8 mouse cellular contexts compared by ENCODE assay signal in genomic region chr17:37002364-37003330, GRCm38 (mm10). TPM values are rescaled to one million over a fixed set of nuclear protein-coding genes. Genes with fewer than 3 reads are reported as not detected.
A peak's percentile ranks its signal among the peaks of the same experiment; 100 is the strongest.
DNase-seq lines count a peak whose midpoint lies in the region; ATAC-seq and TF ChIP-seq lines count a peak whose summit lies in the region.

No protein-coding gene starts in this region.

- peaks cover 17% of the 10 kb centered on the region for H3K4me1 ChIP-seq in forebrain, embryonic 16.5 days (replicated peaks; ENCODE audit: control insufficient read depth, insufficient read depth, low read length)
- peaks cover 19% of the 10 kb centered on the region for H3K4me1 ChIP-seq in hindbrain, embryonic 14.5 days (replicated peaks; ENCODE audit: control insufficient read depth, insufficient read depth, low read length)
- peaks cover 9% of the 10 kb centered on the region for H3K4me1 ChIP-seq in limb, embryonic 14.5 days (ENCODE audit: control insufficient read depth, insufficient read depth, low read length)
- H3K4me1 ChIP-seq in midbrain, embryonic 14.5 days (ENCODE audit: control insufficient read depth, insufficient read depth, low read length), result peaks cover 8% of the 10 kb centered on the region; the same call in 1 of the 2 replicates

- peak overlapping the region; percentile 87 for H3K9ac ChIP-seq in forebrain, embryonic 16.5 days (replicated peaks; ENCODE audit: low read depth, low read length)
- H3K9ac ChIP-seq in hindbrain, embryonic 14.5 days, result peak overlapping the region; percentile 100
- H3K9ac ChIP-seq in limb, embryonic 14.5 days (ENCODE audit: low read depth, low read length, severe bottlenecking), result peak overlapping the region; percentile 96
- peak overlapping the region; percentile 98 for H3K9ac ChIP-seq in midbrain, embryonic 14.5 days (replicated peaks; ENCODE audit: low read length)

- TF ChIP-seq POLR2A in limb, embryonic 14.5 days (IDR thresholded peaks at IDR 0.05; ENCODE audit: borderline replicate concordance, extremely low read depth, insufficient read depth, insufficient read length), result peak; percentile 53; the same call in 1 of the 2 replicates

- WGBS in forebrain, embryonic 16.5 days, result under 1% methylated on average over 49 of the region's 49 CpGs
- under 1% methylated on average over 49 of the region's 49 CpGs for WGBS in hindbrain, embryonic 14.5 days
- WGBS in limb, embryonic 14.5 days, result under 1% methylated on average over 47 of the region's 49 CpGs
- under 1% methylated on average over 49 of the region's 49 CpGs for WGBS in midbrain, embryonic 14.5 days

- peak overlapping the region; percentile 56 for H3K4me3 ChIP-seq in forebrain, embryonic 16.5 days (replicated peaks; ENCODE audit: low read length)
- H3K4me3 ChIP-seq in hindbrain, embryonic 14.5 days (replicated peaks; ENCODE audit: low read length), result peak overlapping the region; percentile 81
- peak overlapping the region; percentile 79 for H3K4me3 ChIP-seq in limb, embryonic 14.5 days (replicated peaks; ENCODE audit: low read length)
- H3K4me3 ChIP-seq in midbrain, embryonic 14.5 days (replicated peaks; ENCODE audit: low read depth, low read length), result peak overlapping the region; percentile 78

- ATAC-seq in forebrain, embryonic 16.5 days, result peak; percentile 87
- ATAC-seq in hindbrain, embryonic 14.5 days (ENCODE audit: low FRiP score), result peak; percentile 91
- ATAC-seq in limb, embryonic 14.5 days (ENCODE audit: low FRiP score, low read depth), result peak; percentile 90
- peak; percentile 86 for ATAC-seq in midbrain, embryonic 14.5 days (ENCODE audit: low FRiP score, low TSS enrichment)

- H3K27me3 ChIP-seq in forebrain, embryonic 16.5 days (replicated peaks; ENCODE audit: control insufficient read depth, insufficient read depth, low read length), result no peaks in the 10 kb centered on the region
- no peaks in the 10 kb centered on the region for H3K27me3 ChIP-seq in hindbrain, embryonic 14.5 days (ENCODE audit: control insufficient read depth, insufficient read depth, low read length)
- no peaks in the 10 kb centered on the region for H3K27me3 ChIP-seq in limb, embryonic 14.5 days (ENCODE audit: control insufficient read depth, insufficient read depth, low read length)
- H3K27me3 ChIP-seq in midbrain, embryonic 14.5 days (ENCODE audit: control insufficient read depth, insufficient read depth, low read length), result no peaks in the 10 kb centered on the region

- peak; percentile 52 to 55 for DNase-seq in layer of hippocampus, postnatal 14 days (ENCODE audit: low spot score in 2 of 2)
- no peak for DNase-seq in layer of hippocampus, adult 8-10 months (ENCODE audit: low spot score in 2 of 2)
- peak; percentile 28 to 35 for DNase-seq in cerebellum, adult 18-20 months
- peak; percentile 82 for DNase-seq in hindbrain, embryonic 14.5 days (ENCODE audit: low spot score)
- DNase-seq in limb, embryonic 14.5 days (ENCODE audit: low spot score), result peak; percentile 91
- peak; percentile 90 for DNase-seq in midbrain, embryonic 14.5 days
- DNase-seq in urinary bladder, postnatal 14 days (ENCODE audit: low spot score), result peak; percentile 74

- no peaks in the 10 kb centered on the region for H3K9me3 ChIP-seq in forebrain, embryonic 16.5 days (ENCODE audit: control insufficient read depth, low read length)
- H3K9me3 ChIP-seq in hindbrain, embryonic 14.5 days (ENCODE audit: control insufficient read depth, low read length), result no peaks in the 10 kb centered on the region
- no peaks in the 10 kb centered on the region for H3K9me3 ChIP-seq in limb, embryonic 14.5 days (ENCODE audit: control insufficient read depth, low read length)
- H3K9me3 ChIP-seq in midbrain, embryonic 14.5 days (ENCODE audit: control insufficient read depth, low read length), result no peaks in the 10 kb centered on the region

- peak overlapping the region; percentile 95 for H3K27ac ChIP-seq in forebrain, embryonic 16.5 days (ENCODE audit: low read length)
- peak overlapping the region; percentile 95 for H3K27ac ChIP-seq in hindbrain, embryonic 14.5 days
- H3K27ac ChIP-seq in limb, embryonic 14.5 days (replicated peaks; ENCODE audit: low read depth, low read length), result peak overlapping the region; percentile 94
- H3K27ac ChIP-seq in midbrain, embryonic 14.5 days (replicated peaks; ENCODE audit: low read depth, low read length), result peak overlapping the region; percentile 95

- peak overlapping the region; percentile 54 for H3K4me2 ChIP-seq in forebrain, embryonic 16.5 days (ENCODE audit: low read length)
- H3K4me2 ChIP-seq in hindbrain, embryonic 14.5 days (replicated peaks), result peak overlapping the region; percentile 62
- peak overlapping the region; percentile 72 for H3K4me2 ChIP-seq in limb, embryonic 14.5 days (replicated peaks; ENCODE audit: low read depth, low read length, severe bottlenecking)
- H3K4me2 ChIP-seq in midbrain, embryonic 14.5 days (ENCODE audit: low read length), result peak overlapping the region; percentile 57

- H3K36me3 ChIP-seq in forebrain, embryonic 16.5 days (ENCODE audit: control insufficient read depth, insufficient read depth), result peaks cover 16% of the 10 kb centered on the region; the same call in 1 of the 2 replicates
- H3K36me3 ChIP-seq in hindbrain, embryonic 14.5 days (replicated peaks; ENCODE audit: control insufficient read depth, insufficient read depth), result peaks cover 32% of the 10 kb centered on the region
- H3K36me3 ChIP-seq in limb, embryonic 14.5 days (ENCODE audit: control insufficient read depth, insufficient read depth, low read length), result peaks cover 24% of the 10 kb centered on the region
- H3K36me3 ChIP-seq in midbrain, embryonic 14.5 days (ENCODE audit: control insufficient read depth, insufficient read depth, low read length), result peaks cover 28% of the 10 kb centered on the region

RNA-seq across cellular contexts. Expression of gene Zfp57, which starts 1.7 kb away (rescaled TPM):
- 10 to 100 TPM; 33.4 to 34.3 TPM for total RNA-seq in layer of hippocampus, postnatal 14 days (2021)
- total RNA-seq in layer of hippocampus, adult 8-10 months (2022), result 10 to 100 TPM in 2 of 4 experiments, 1 to 10 TPM in 2; 8.9 to 10.8 (median 9.8) TPM
- 351 and 383 TPM in 2 replicates for polyA plus RNA-seq in forebrain, embryonic 16.5 days (2015; fragmentation: Nextera tagmentation; extraction: Ambion mirVana)
- polyA plus RNA-seq in hindbrain, embryonic 14.5 days (2014; fragmentation: Nextera tagmentation; extraction: Ambion mirVana), result 225 and 236 TPM in 2 replicates
- polyA plus RNA-seq in limb, embryonic 14.5 days (2012; rRNA removed), result 140 and 149 TPM in 2 replicates
- polyA plus RNA-seq in limb, embryonic 14.5 days (2014; fragmentation: Nextera tagmentation; extraction: Ambion mirVana), result 85.9 and 86.1 TPM in 2 replicates
- 283 and 301 TPM in 2 replicates for polyA plus RNA-seq in midbrain, embryonic 14.5 days (2014; fragmentation: Nextera tagmentation; extraction: Ambion mirVana)

RNA-seq across cellular contexts. Expression of gene H2-M5, which starts 13.3 kb away (rescaled TPM):
- 1 to 10 TPM; 2.1 to 3.0 TPM for total RNA-seq in layer of hippocampus, postnatal 14 days (2021)
- total RNA-seq in layer of hippocampus, adult 8-10 months (2022), result 1 to 10 TPM in 2 of 4 experiments, under 1 TPM in 2; 0.49 to 1.6 (median 0.91) TPM
- 1.6 and 2.3 TPM in 2 replicates for polyA plus RNA-seq in forebrain, embryonic 16.5 days (2015; fragmentation: Nextera tagmentation; extraction: Ambion mirVana)
- 0.64 and 1.0 TPM in 2 replicates for polyA plus RNA-seq in hindbrain, embryonic 14.5 days (2014; fragmentation: Nextera tagmentation; extraction: Ambion mirVana)
- 6.3 and 7.4 TPM in 2 replicates for polyA plus RNA-seq in limb, embryonic 14.5 days (2012; rRNA removed)
- polyA plus RNA-seq in limb, embryonic 14.5 days (2014; fragmentation: Nextera tagmentation; extraction: Ambion mirVana), result 0.29 and 0.61 TPM in 2 replicates
- 1.8 and 2.0 TPM in 2 replicates for polyA plus RNA-seq in midbrain, embryonic 14.5 days (2014; fragmentation: Nextera tagmentation; extraction: Ambion mirVana)

RNA-seq across cellular contexts. Expression of gene Mog, which starts 20.6 kb away (rescaled TPM):
- 10 to 100 TPM; 56.9 to 66.4 TPM for total RNA-seq in layer of hippocampus, postnatal 14 days (2021)
- total RNA-seq in layer of hippocampus, adult 8-10 months (2022), result 10 to 100 TPM; 35.6 to 57.5 (median 47.8) TPM
- polyA plus RNA-seq in forebrain, embryonic 16.5 days (2015; fragmentation: Nextera tagmentation; extraction: Ambion mirVana), result 1.9 and 2.9 TPM in 2 replicates
- polyA plus RNA-seq in hindbrain, embryonic 14.5 days (2014; fragmentation: Nextera tagmentation; extraction: Ambion mirVana), result 2.2 and 3.1 TPM in 2 replicates
- not detected in 2 replicates for polyA plus RNA-seq in limb, embryonic 14.5 days (2012; rRNA removed)
- 0.35 TPM in 1 of 2 replicates, not detected in the other for polyA plus RNA-seq in limb, embryonic 14.5 days (2014; fragmentation: Nextera tagmentation; extraction: Ambion mirVana)
- 1.9 and 2.2 TPM in 2 replicates for polyA plus RNA-seq in midbrain, embryonic 14.5 days (2014; fragmentation: Nextera tagmentation; extraction: Ambion mirVana)

RNA-seq across cellular contexts. Expression of gene 2410137M14Rik, which starts 21.6 kb away (rescaled TPM):
- total RNA-seq in layer of hippocampus, postnatal 14 days (2021), result not detected
- total RNA-seq in layer of hippocampus, adult 8-10 months (2022), result under 1 TPM in 1 of 4 experiments, not detected in 3; 0.47 TPM
- polyA plus RNA-seq in forebrain, embryonic 16.5 days (2015; fragmentation: Nextera tagmentation; extraction: Ambion mirVana), result 0.25 TPM in 1 of 2 replicates, not detected in the other
- 0.47 TPM in 1 of 2 replicates, not detected in the other for polyA plus RNA-seq in hindbrain, embryonic 14.5 days (2014; fragmentation: Nextera tagmentation; extraction: Ambion mirVana)
- polyA plus RNA-seq in limb, embryonic 14.5 days (2012; rRNA removed), result 0.53 and 0.58 TPM in 2 replicates
- polyA plus RNA-seq in limb, embryonic 14.5 days (2014; fragmentation: Nextera tagmentation; extraction: Ambion mirVana), result not detected in 2 replicates
- 0.32 and 0.76 TPM in 2 replicates for polyA plus RNA-seq in midbrain, embryonic 14.5 days (2014; fragmentation: Nextera tagmentation; extraction: Ambion mirVana)

RNA-seq across cellular contexts. Expression of gene Gabbr1, which starts 43.1 kb away (rescaled TPM):
- 100 to 1,000 TPM; 609 to 643 TPM for total RNA-seq in layer of hippocampus, postnatal 14 days (2021)
- total RNA-seq in layer of hippocampus, adult 8-10 months (2022), result 100 to 1,000 TPM; 595 to 693 (median 673) TPM
- polyA plus RNA-seq in forebrain, embryonic 16.5 days (2015; fragmentation: Nextera tagmentation; extraction: Ambion mirVana), result 46.0 and 58.6 TPM in 2 replicates
- 114 and 117 TPM in 2 replicates for polyA plus RNA-seq in hindbrain, embryonic 14.5 days (2014; fragmentation: Nextera tagmentation; extraction: Ambion mirVana)
- polyA plus RNA-seq in limb, embryonic 14.5 days (2012; rRNA removed), result 111 and 139 TPM in 2 replicates
- polyA plus RNA-seq in limb, embryonic 14.5 days (2014; fragmentation: Nextera tagmentation; extraction: Ambion mirVana), result 8.4 and 11.1 TPM in 2 replicates
- polyA plus RNA-seq in midbrain, embryonic 14.5 days (2014; fragmentation: Nextera tagmentation; extraction: Ambion mirVana), result 103 and 123 TPM in 2 replicates

Comparison
In these comparisons a context has a peak if more than half of its experiments do, and no peak if none do; other contexts are left out.
1. DNase-seq: peak in layer of hippocampus, postnatal 14 days (2 of 2), cerebellum, adult 18-20 months (2 of 2), hindbrain, embryonic 14.5 days (single experiment), limb, embryonic 14.5 days (single experiment), midbrain, embryonic 14.5 days (single experiment) and urinary bladder, postnatal 14 days (single experiment); none in layer of hippocampus, adult 8-10 months (0 of 2).
2. Peak in every context shown above with its lines, with median percentiles within 50 percentile points of each other: ATAC-seq, H3K27ac ChIP-seq, H3K4me2 ChIP-seq, H3K4me3 ChIP-seq and H3K9ac ChIP-seq.